Mouse (Mus musculus) cerebellum, adult 18-20 months (tissue): ENCODE measurements around the gene Ldah.

Experiments used
- DNase-seq, 2 experiments: peaks; one replicate each; pipeline ENCODE4 v3.0.0; 2021

Gene Ldah

DNA sequence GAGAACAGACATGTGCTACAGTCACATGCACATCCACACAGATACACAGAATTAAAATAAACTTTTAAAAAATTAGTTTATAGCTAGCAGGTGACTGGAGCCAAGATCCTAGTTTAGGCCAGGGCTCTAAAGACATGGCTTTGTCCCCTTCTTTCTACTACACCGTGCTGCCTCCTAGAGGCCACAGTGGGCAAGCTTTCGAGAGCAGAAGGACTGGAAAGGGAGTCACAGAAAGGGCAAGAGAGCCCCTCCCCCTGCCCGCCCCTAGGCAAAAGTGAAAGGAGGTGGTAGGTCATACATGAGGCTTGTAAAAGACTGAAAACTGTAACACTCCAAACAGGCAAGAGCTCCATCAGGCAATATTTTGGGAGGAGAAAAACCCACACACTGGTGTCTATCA is 80.1 kb downstream of the Ldah start:
- no peak for DNase-seq

DNA sequence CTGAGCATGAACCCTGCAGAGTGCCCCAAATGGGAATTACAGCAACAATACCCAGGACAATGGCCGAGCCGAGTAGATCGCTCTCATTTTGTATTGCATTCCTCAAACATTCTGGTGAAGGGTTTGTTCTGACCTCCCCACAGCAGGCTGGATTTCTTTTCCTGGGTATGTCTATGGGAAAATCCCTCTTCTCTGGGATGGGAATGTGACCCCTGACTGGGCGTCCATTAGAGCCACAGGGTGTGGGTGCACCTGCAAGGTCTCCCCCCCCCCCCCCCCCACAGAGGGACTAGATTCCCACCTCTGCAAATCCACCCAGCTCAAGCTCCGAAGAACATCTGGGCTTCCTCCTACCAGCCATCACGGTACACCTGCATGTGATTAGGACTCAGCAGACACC is 81.2 kb downstream of the Ldah start:
- no peak for DNase-seq

DNA sequence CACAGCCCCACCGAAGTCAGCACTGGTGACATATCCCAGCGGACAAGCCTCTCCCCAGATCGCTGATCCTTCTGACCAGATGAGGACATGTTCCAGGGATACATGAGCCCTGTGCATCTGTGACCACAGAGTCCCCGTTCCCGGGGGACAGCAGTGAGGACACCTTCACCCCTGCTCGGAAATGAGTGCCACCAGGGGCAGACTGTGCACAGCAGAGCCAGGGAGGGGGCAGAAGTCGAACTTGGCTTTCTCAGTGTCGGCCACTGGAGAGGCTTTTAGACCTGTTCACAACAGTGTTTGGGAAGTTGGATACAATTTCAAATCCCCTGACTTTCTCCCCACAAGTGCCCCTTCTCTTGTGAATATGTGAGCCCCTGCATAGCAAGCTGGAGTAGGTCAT is 81.6 kb downstream of the Ldah start:
- no peak for DNase-seq

DNA sequence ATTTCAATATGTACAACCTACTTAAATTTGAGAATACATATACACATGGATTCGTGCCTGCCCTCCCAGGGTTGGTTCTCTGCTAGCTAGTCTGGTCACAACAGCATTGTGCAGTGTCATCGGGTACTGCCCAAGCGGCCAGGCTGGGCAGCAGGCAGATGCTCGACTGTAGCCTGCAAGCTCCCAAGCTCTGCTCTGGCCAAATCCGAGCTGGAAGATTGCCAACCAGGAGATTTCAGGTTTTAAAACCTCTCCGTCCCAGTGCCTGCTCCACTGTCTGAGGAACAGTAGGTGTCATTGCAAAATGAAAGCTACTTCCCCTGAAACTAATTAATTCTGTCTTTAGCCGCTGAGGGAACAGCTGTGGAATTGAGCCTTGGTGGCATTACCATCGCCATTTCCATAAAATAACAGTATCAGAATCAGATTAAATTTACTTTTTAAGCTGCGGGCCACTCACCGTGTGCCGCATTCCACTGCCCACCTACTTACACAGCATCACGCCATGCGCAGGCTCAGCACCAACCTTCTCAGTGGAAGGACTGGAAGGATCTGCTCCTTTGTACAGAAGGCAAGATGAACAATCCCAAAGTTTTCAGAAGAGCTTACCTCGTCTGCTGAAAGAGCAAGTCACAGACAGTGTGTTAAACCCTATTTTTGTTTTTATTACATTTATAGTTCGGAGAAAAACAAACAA is 83.4 kb downstream of the Ldah start:
- DNase-seq = peak; percentile 63 to 73

DNA sequence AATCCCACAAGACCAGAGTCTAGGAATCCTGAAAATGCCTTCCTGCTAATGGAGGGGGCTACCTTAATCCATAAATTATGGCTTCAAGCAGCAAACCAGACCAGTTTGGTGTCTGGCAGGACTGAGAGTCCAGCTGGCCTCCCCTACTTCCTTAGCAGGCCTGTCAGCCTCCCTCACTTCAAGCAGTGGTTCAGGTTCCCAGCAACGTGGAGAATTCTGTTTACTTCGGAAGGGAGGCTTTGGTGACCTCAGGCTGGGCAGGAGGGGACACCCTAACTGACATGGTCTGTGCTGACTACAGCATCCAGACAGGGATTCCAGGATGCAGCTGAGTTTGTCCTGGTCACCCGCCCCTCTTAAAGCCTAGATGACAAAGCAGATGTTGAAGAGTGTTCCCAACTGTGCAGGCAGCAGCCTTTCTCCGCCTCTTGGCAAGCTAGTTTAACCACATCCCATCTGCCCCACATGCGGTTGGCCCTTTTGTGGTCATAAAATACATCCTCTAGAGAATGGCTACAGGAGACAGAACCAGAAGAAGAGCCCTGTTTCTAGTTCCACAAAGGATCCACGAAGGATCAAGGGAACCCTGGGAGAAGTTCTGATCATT is 87.5 kb downstream of the Ldah start:
- DNase-seq = no peak

DNA sequence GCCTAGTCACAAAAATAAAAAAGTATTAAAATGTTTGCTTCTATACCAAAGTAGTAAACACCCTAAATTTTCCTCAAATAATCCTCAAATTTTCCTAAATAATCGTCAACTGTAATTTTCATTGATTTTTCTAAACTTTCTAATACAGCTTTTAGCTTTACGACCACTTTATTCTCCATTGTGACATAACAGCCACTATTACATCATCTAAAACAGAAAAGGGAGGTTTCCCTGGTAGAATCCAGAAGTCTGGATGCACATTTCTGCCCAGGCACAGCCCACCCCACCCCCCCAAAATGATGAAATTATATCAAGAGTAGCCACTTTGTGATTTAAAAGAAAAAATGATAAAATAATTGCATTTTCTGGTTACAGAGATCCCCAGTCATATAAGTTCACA is 88.2 kb downstream of the Ldah start:
- DNase-seq = no peak

DNA sequence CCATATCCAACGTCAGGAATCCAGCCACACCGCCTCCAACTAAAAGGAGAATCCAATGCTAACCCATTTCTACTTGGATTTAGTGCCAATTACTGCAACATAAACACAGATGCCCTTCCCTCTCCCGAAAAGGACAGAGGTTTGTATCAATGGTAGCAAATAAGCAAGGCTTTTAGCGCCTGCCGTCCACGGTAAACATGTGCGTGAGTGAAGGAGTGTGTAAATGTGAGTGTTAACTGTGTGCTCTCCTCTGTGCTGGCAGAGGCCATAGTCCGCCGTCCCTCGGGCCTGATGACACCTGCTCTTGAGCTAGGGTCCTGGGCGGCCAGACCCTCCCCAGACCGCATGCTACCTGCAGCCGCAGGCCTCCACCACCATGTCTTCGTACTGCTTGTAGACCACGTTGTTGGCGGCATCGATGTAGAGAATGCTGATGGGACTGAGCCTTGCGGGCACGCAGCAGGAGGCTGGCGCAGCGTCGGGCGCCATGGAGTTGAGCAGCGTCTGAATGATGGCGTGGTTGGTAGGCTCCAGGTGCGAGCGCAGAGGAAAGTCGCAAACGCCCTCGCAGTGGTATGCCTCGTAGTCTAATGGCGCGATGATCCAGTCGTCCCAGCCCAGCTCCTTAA is 89.8 kb downstream of the Ldah start:
- DNase-seq = no peak

DNA sequence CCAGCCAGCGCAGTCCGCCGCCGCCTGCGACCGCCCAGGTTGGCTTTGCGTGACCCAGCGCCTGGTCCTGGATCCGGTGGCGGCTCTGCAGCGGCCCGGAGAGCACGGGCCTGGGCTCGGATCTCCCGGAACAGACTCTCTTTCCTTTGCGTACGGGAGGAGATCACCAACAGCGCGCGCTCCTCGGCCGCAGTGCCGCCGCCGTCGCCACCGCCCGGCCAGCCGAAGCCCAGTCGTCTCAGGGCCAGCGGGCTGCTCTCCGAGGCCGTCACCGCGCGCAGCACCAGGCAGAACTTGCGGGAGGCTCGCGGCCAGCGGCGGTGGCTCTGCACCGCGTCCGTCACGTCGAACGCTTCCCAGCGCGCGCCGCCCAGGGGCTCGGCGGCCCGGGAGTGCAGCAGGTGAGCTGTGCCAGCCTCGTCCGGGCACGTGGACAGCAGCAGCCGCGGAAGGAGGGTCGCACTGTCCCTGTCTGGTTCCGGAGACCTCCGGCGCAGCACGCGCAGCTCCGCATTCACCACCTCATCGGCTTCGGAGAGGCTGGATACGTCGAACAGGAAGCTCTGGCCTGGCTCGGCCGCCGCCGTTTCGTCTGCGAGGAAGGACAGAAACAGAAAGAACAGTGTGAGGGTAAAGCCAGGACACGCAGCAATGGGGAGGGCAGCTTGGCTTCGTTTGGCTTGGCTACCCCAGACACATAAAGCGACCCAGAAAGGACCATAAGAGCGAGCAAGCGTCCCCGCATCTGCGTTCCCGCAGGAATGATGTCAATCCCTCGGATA is 90.6 kb downstream of the Ldah start:
- no peak for DNase-seq

DNA sequence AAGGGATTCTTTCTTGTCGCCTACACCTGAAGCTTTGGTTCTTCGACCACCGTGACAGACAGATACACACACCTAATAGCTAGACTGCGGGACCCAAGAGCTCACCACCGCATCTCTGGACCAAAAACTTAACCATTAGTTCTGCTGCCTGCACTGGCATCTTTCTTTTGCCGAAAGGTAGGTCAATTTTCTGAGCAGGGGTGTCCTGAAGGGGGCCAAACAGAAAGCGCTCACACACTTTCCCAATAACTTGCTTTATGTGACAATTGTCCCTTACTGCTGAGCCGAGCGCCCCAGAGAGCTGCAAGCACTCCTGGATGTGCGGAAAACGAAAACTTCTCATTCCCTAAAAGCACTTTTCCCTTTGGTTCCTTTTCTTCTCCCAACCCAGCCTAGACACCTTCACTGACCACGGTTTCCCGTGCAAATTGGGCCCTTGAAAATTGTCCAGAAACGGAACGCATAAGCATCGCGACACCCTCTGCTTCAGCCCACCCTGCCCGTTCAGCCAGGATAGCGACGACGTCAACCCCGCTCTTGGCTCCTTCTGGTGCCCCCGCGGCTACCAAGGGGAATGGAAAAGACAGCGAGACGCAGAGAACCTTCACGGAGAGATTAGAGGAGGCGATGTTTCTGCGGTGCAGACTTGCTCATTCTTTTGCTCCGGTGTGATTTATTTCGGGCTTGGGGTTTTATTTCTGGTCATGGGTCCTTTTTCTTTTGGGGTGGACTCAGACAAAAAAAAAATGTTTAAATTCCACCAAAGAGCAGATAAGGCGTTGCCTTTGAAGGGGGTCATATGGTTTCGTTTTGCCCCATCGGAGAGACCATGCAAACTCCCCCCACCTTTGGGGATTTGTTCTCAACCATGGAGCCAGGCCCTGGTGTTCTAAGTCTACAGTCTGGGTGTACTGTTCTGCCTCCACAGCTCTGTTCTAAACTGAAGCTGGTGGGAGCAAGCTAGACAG is 91.5 kb downstream of the Ldah start:
- DNase-seq = no peak

DNA sequence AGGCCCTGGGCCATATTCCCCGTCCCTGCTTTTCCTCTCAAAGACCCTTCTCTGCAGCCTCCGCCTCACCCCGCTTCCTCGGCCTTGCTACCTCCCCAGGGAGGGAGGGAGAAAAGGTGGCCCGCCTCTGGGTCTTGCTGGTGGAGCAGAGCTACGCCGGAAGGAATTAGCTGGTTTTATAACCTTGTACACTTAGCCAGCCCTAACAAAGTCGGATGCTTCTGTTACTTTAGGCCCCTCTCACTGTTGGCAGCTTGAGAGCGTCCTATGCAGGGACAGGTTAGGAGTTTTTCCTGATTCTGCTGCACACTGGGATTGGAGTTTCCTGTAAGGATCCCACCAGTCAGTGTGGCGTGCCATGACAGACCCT is 92.2 kb downstream of the Ldah start:
- DNase-seq = no peak

DNA sequence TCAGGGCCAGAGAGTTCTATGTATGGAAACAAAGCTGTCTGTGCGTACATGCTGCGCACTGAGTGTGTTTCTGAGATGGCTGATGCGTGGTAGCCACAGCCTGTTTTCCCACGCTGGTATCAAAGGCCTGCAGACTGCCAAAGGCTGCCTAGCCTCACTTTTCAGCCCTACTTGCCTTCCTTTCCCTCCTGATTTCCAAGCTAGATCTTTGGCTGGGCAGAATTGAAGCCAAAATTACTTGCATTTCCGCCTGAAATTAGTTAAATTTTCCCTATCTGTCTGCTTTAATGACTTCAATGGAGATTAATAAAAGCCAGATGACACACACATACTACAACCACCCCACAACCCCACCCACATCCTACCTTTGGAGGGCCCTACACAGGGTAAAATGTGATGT is 92.6 kb downstream of the Ldah start:
- DNase-seq = no peak

DNA sequence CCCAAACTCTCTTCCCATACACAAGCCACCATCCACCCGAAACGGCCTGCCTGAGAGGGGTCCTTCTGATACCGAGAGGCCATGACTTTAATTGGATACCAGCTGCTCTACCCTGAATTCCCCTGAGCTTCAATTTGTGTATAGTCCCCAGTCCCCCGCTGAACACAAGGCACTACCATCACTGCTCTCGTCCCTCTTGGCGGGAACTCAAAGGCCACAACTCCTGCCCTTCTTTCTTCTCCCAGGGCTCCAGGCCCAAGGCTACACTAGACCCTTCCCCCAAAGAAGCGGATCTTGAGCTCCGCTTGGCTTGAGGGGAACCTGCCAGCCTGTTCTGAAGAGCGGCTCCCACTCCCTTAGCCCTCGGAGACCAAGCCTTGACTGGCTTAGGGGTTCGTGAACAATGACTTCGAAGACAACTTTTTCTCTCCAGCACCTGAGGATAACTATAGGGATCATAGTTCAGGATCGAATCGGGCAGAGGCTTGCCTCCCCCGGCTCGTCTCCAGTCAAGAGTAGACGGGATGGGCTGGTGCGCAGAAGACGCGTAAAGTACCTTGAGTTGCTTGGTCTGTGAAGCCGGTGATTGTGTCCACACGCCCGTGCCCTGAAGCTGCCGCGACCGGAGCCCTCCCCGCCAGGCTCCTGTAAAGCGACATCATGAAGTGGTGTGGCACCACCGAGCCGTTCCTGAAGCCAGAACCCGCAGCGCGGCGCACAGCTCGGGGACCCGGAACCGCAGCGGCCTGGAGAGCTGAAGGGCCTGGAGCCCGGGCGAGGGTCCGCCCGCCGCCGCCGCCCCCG is 93.3 kb downstream of the Ldah start:
- no peak for DNase-seq

DNA sequence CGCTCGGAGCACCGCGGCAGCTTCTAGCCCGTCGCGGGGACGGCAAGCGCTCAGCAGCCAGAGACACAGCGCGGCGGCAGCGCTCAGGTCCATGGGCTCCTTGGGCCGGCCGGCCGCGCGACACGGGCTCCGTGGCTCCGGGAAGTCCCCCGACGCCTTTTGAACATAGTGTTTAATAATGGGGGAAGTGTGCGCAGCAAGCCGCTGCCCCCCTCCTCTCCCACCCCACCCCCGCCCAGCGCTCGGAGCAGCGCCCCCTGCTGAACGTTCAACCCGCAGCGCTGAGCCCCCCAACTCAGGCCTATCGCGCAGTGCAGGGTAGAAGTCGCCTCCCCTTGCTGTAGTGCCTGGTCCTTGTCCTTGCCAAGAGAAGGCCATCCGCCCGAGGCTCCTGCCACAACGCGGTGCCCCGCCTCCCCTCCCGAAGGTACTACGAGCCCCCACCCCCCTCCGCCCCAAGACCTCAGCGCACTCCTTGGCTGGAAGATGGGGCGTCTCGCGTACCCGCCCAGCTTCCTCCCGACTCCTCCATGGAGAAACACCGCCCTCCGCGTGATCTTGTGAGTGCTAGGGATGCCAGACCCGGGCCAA is 94.0 kb downstream of the Ldah start, which contains the start of gene Gdf7:
Gdf7 (minus strand) TSS at position 114 of the 591 bp plus-strand sequence.
- no peak for DNase-seq

DNA sequence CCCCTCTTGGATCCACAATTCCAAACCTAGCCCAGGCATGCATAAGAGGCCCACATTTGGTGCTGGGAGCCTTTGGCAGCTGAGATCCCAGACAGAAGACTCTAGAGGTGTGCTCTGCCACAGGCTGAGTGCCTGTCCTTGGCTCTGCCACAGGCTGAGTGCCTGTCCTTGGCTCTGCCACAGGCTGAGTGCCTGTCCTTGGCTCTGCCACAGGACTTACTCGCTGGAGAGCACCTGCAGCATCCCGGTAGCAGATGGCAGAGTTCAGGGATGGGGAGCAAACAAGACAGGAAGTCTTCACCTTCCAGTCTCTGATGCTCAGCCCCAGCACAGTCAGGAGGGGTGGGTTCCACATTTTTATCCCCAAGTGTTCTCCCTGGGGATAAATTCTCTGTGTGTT is 97.4 kb downstream of the Ldah start:
- no peak for DNase-seq

DNA sequence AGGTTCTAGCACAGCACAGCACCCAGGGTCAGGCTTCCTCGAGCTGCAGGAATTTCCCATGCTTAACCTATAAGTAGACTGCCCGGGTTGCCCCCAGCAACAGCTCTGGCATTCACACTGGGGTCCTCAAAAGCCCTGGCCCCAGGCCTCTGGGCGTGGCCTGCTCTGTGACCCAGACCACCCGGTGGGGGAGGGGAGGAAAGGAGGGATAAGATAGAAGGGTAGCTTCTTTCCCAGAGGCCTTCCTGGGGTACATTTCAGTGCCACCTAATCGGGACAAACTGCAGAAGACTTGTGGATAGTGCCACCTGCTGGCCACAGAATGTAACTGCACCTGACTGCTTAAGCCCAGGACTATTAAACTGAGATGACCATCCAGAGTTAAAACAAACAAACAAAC is 98.5 kb downstream of the Ldah start:
- peak; percentile 60 to 78 for DNase-seq

DNA sequence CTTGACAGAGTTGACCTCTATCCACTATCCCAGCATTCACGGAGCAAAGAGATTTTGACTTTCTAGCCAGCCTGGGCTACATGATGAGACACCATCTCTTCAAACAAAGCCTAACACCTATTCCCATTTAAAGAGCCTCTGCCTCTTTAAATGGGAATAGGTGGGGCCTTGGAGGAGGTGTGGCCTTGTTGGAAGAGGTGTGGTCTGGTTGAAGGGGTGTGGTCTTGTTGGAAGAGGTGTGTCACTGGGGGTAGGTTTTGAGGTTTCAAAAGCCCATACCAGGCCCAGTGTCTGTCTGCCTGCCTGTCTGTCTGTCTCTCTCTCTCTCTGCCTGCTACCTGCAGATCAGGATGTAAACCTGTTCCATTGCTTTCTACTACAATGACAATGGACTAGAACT is 99.0 kb downstream of the Ldah start:
- no peak for DNase-seq

DNA sequence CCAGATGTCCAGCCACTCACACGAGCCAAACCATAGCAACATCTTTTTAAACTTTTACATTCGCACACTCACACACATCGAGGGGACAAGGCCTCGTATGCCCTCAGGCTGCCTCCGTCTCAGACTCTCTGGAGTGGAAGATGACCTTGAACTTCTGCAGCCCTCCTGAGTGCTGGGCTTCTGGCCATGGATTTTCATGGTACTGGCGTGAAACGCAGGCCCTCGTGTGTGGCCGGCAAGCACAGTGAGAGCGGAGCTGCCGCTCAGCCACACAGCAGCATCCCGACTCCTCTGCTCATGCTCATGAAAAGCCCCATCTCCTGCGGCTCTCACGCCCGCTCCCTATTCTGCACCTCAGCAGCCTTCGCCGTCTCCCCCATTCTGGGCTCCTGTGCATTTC is 103.1 kb downstream of the Ldah start:
- DNase-seq = no peak

DNA sequence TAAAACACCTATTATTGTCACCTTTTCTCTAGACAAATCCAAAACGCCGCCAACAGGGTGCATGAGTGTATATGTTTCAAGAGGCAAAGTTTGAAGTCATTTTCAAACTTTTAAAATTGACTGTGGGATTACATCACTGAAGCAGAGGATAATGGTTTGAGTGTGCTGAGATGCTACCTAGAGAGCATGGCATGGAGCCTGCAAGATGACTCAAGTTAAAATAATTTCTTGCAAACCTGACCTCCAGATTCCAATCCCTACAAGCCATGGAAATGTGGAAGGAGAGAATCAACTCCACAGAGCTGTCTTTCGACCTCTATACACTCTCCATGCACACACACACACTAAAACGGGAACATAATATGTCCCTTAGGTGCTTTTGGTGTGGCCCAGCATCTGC is 104.4 kb downstream of the Ldah start:
- DNase-seq = no peak

DNA sequence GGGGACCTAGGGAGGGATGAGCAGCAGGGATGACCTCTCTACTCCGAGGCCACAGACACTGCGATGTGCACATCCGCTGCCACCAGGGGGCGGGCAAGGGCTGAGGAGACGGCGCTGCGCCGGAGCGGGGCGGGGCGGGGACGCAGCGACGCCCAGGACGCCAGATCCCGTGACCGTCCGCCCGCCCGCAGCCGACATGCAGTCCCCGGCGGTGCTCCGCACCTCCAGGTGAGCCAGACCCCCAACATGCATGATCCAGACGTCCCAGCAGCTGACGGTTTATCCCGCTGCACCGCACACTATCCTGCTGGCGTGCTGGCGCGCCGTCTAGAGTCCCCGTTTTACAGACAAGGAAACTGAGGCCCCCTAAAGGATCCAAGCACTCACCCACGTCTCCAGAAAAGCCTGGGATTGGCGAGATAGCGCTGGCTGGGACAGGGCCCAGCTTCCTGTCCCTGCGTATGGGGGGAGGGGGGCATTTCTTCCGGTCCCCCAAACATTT is 105.4 kb downstream of the Ldah start, which contains the start of gene Hs1bp3:
Hs1bp3 (plus strand) TSS at position 163 of the 502 bp plus-strand sequence.
- peak; percentile 88 to 94 for DNase-seq

DNA sequence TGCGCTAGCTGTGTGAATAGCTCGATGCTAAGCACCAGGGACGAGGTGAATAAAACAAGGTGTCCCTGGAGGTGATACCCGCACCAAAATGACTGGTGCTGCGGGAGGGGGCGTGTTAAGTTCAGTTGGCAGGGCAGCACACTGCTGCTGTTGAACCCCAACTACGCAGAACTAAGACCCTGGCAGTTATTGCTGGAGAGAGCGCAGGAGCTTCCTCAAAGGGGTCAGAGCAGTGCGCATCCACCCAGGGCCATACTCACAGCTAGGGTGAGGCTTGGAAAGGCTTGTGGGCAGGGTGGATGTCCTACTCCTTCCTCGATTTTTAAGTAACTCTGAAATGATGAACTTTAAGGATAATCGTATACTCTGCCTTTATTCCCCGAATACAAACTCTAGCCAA is 105.9 kb downstream of the Ldah start:
- no peak for DNase-seq

DNA sequence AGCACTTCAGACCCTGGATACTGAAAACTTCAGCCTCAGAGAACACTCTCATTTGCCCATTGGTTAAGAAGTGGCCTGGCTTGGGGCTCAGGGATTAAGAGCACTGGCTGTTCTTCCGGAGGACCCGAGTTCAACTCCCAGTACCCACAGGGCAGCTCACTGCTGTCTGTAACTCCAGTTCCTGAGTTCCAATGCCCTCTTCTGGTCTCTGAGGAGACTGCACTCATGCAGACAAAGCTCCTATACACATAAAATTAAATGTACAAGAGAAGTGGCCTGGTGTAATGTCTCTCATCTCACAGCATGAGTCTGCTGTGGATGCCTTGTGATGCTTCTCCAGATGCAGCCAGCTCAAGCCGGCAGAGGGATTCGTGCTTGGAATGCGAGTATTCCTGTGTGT is 108.6 kb downstream of the Ldah start:
- no peak for DNase-seq
